Mouse (Mus musculus) midbrain, embryonic 13.5 days (tissue): ENCODE data around the gene Get4. TPM values are rescaled to one million over a fixed set of nuclear protein-coding genes. Genes with fewer than 3 reads are reported as not detected.

ENCODE experiments used
- ATAC-seq: fragments of 200-750 bp; cut with Nextera tagmentation; 2 replicates; pipeline ENCODE4 v1.8.0; 2017; ENCODE audit warnings: mild to moderate bottlenecking, moderate TSS enrichment, moderate library complexity
- H3K27ac ChIP-seq: fragments of 300-500 bp; sonication (generic); 2 replicates; pipeline ENCODE4 v1.5.1; 2015; ENCODE audit warnings: inconsistent platforms, mild to moderate bottlenecking, moderate library complexity
- H3K27me3 ChIP-seq: fragments of 300-500 bp; sonication (generic); 2 replicates; pipeline ENCODE4 v1.6.1; 2015; ENCODE audit warnings: mild to moderate bottlenecking, inconsistent platforms
- H3K36me3 ChIP-seq: fragments of 300-500 bp; sonication (generic); 2 replicates; pipeline ENCODE4 v1.6.1; 2015; ENCODE audit warnings: mild to moderate bottlenecking, inconsistent platforms
- H3K4me1 ChIP-seq: fragments of 300-500 bp; sonication (generic); replicated peaks from 2 replicates; pipeline ENCODE4 v1.6.1; 2015; ENCODE audit warnings: inconsistent platforms
- H3K4me2 ChIP-seq: fragments of 300-500 bp; sonication (generic); replicated peaks from 2 replicates; pipeline ENCODE4 v1.6.1; 2015; ENCODE audit warnings: moderate library complexity, mild to moderate bottlenecking, inconsistent platforms
- H3K4me3 ChIP-seq: fragments of 300-500 bp; sonication (generic); replicated peaks from 2 replicates; pipeline ENCODE4 v1.5.1; 2015; ENCODE audit warnings: mild to moderate bottlenecking, inconsistent platforms
- H3K9ac ChIP-seq: fragments of 300-500 bp; sonication (generic); replicated peaks from 2 replicates; pipeline ENCODE4 v1.6.1; 2015; ENCODE audit warnings: mild to moderate bottlenecking, inconsistent platforms
- H3K9me3 ChIP-seq: fragments of 300-500 bp; sonication (generic); 2 replicates; pipeline ENCODE4 v1.6.1; 2016; ENCODE audit warnings: mild to moderate bottlenecking, inconsistent platforms
- WGBS: fragments of 180-500 bp; shearing (Covaris S2); methylation state at CpG from one replicate; pipeline ENCODE4 v1.1.7; 2015; 5-methylcytosine and 5-hydroxymethylcytosine counted together
- polyA plus RNA-seq: library from polyadenylated mRNA; unstranded; fragments of >200 nt; fragmentation: Nextera tagmentation; extraction: Ambion mirVana; gene quantifications from 2 replicates; pipeline ENCODE4 v1.2.1, GENCODE M21; 2015

Get4 gene
- polyA plus RNA-seq, 1 experiment from 2014 or later = 116 TPM

GRCm38 (mm10) chr5:139220006-139220515 lies 32.1 kb upstream of the Get4 start:
- H3K4me2 ChIP-seq = no peak overlapping the region
- no peaks in the 10 kb centered on the region for H3K9me3 ChIP-seq
- no peaks in the 10 kb centered on the region for H3K27me3 ChIP-seq
- no peak overlapping the region for H3K4me3 ChIP-seq
- peaks cover 70% of the 10 kb centered on the region for H3K36me3 ChIP-seq
- H3K27ac ChIP-seq = no peak overlapping the region
- WGBS = 88% methylated on average over 4 of the region's 4 CpGs
- H3K9ac ChIP-seq = no peak overlapping the region
- H3K4me1 ChIP-seq = no peaks in the 10 kb centered on the region
- ATAC-seq = no peak

- Histone ChIP-seq H3K27ac (no peak overlapping the region), H3K27me3 (no peaks in the 10 kb centered on the region), H3K4me1 (no peaks in the 10 kb centered on the region), H3K9me3 (no peaks in the 10 kb centered on the region), H3K9ac (no peak overlapping the region), H3K4me3 (no peak overlapping the region), H3K36me3 (peaks cover 70% of the 10 kb centered on the region), H3K4me2 (no peak overlapping the region)
- ATAC-seq = no peak
- 93% methylated on average over 4 of the region's 4 CpGs for WGBS
These were observed 31.5 kb upstream of the Get4 start for GRCm38 (mm10) chr5:139220610-139221009.

GRCm38 (mm10) chr5:139223331-139223730 lies 28.8 kb upstream of the Get4 start:
- ATAC-seq = no peak
- Histone ChIP-seq H3K27me3 (no peaks in the 10 kb centered on the region), H3K9ac (no peak overlapping the region), H3K27ac (no peak overlapping the region), H3K9me3 (no peaks in the 10 kb centered on the region), H3K4me3 (no peak overlapping the region), H3K36me3 (peaks cover 81% of the 10 kb centered on the region), H3K4me2 (no peak overlapping the region), H3K4me1 (no peaks in the 10 kb centered on the region)
- 94% methylated on average over 10 of the region's 10 CpGs for WGBS

- no peak overlapping the region for H3K9ac ChIP-seq
- no peaks in the 10 kb centered on the region for H3K9me3 ChIP-seq
- no peak for ATAC-seq
- WGBS = 94% methylated on average over 4 of the region's 4 CpGs
- H3K27me3 ChIP-seq = no peaks in the 10 kb centered on the region
- H3K27ac ChIP-seq = no peak overlapping the region
- no peak overlapping the region for H3K4me3 ChIP-seq
- no peaks in the 10 kb centered on the region for H3K4me1 ChIP-seq
- peaks cover 90% of the 10 kb centered on the region for H3K36me3 ChIP-seq
- no peak overlapping the region for H3K4me2 ChIP-seq
These were observed 24.9 kb upstream of the Get4 start for GRCm38 (mm10) chr5:139227236-139227635.

- ATAC-seq = no peak
- Histone ChIP-seq H3K4me2 (no peak overlapping the region), H3K4me1 (no peaks in the 10 kb centered on the region), H3K27ac (no peak overlapping the region), H3K9ac (no peak overlapping the region), H3K27me3 (no peaks in the 10 kb centered on the region), H3K36me3 (peaks cover 91% of the 10 kb centered on the region), H3K4me3 (no peak overlapping the region), H3K9me3 (no peaks in the 10 kb centered on the region)
- 94% methylated on average over 2 of the region's 2 CpGs for WGBS
These were observed 24.5 kb upstream of the Get4 start for GRCm38 (mm10) chr5:139227645-139228044.

- WGBS = 95% methylated on average over 3 of the region's 3 CpGs
- Histone ChIP-seq H3K4me1 (no peaks in the 10 kb centered on the region), H3K36me3 (peaks cover 90% of the 10 kb centered on the region), H3K4me3 (no peak overlapping the region), H3K27ac (no peak overlapping the region), H3K4me2 (no peak overlapping the region), H3K9me3 (no peaks in the 10 kb centered on the region), H3K27me3 (no peaks in the 10 kb centered on the region), H3K9ac (no peak overlapping the region)
- no peak for ATAC-seq
These were observed 23.8 kb upstream of the Get4 start for GRCm38 (mm10) chr5:139228318-139228717.

- no peaks in the 10 kb centered on the region for H3K9me3 ChIP-seq
- no peaks in the 10 kb centered on the region for H3K27me3 ChIP-seq
- H3K4me1 ChIP-seq = no peaks in the 10 kb centered on the region
- ATAC-seq = no peak
- peaks cover 90% of the 10 kb centered on the region for H3K36me3 ChIP-seq
- H3K9ac ChIP-seq = no peak overlapping the region
- 95% methylated on average over 3 of the region's 3 CpGs for WGBS
- H3K4me3 ChIP-seq = no peak overlapping the region
- H3K4me2 ChIP-seq = no peak overlapping the region
- no peak overlapping the region for H3K27ac ChIP-seq
These were observed 22.4 kb upstream of the Get4 start for GRCm38 (mm10) chr5:139229716-139230115.

GRCm38 (mm10) chr5:139232083-139232482 lies 20.0 kb upstream of the Get4 start:
- peaks cover 90% of the 10 kb centered on the region for H3K36me3 ChIP-seq
- no peaks in the 10 kb centered on the region for H3K4me1 ChIP-seq
- no peak overlapping the region for H3K27ac ChIP-seq
- no peaks in the 10 kb centered on the region for H3K9me3 ChIP-seq
- no peak overlapping the region for H3K9ac ChIP-seq
- 76% methylated on average over 3 of the region's 3 CpGs for WGBS
- ATAC-seq = no peak
- H3K4me2 ChIP-seq = no peak overlapping the region
- no peak overlapping the region for H3K4me3 ChIP-seq
- H3K27me3 ChIP-seq = no peaks in the 10 kb centered on the region

- H3K4me2 ChIP-seq = no peak overlapping the region
- H3K9me3 ChIP-seq = no peaks in the 10 kb centered on the region
- WGBS = 94% methylated on average over 4 of the region's 4 CpGs
- no peak overlapping the region for H3K4me3 ChIP-seq
- H3K36me3 ChIP-seq = peaks cover 95% of the 10 kb centered on the region
- no peaks in the 10 kb centered on the region for H3K4me1 ChIP-seq
- H3K27ac ChIP-seq = no peak overlapping the region
- H3K27me3 ChIP-seq = no peaks in the 10 kb centered on the region
- ATAC-seq = no peak
- H3K9ac ChIP-seq = no peak overlapping the region
These were observed 17.7 kb upstream of the Get4 start for GRCm38 (mm10) chr5:139234423-139234822.

GRCm38 (mm10) chr5:139237436-139237835 lies 14.7 kb upstream of the Get4 start:
- Histone ChIP-seq H3K4me1 (no peaks in the 10 kb centered on the region), H3K9ac (no peak overlapping the region), H3K9me3 (no peaks in the 10 kb centered on the region)

GRCm38 (mm10) chr5:139241022-139241761 lies 10.9 kb upstream of the Get4 start:
- no peaks in the 10 kb centered on the region for H3K4me1 ChIP-seq
- no peak for ATAC-seq
- no peaks in the 10 kb centered on the region for H3K27me3 ChIP-seq
- H3K4me2 ChIP-seq = no peak overlapping the region
- no peaks in the 10 kb centered on the region for H3K9me3 ChIP-seq
- peaks cover 99% of the 10 kb centered on the region for H3K36me3 ChIP-seq
- WGBS = 91% methylated on average over 15 of the region's 15 CpGs
- no peak overlapping the region for H3K27ac ChIP-seq
- H3K4me3 ChIP-seq = no peak overlapping the region
- H3K9ac ChIP-seq = no peak overlapping the region

More at GRCm38 (mm10) chr5:139237436-139237835, 14.7 kb upstream of the Get4 start:
- H3K4me2 ChIP-seq = no peak overlapping the region
- 93% methylated on average over 4 of the region's 4 CpGs for WGBS
- no peak overlapping the region for H3K4me3 ChIP-seq
- H3K27me3 ChIP-seq = no peaks in the 10 kb centered on the region
- H3K27ac ChIP-seq = no peak overlapping the region
- no peak for ATAC-seq
- H3K36me3 ChIP-seq = peaks cover 97% of the 10 kb centered on the region

- no peaks in the 10 kb centered on the region for H3K9me3 ChIP-seq
- no peak for ATAC-seq
- no peak overlapping the region for H3K4me2 ChIP-seq
- peaks cover 99% of the 10 kb centered on the region for H3K36me3 ChIP-seq
- no peak overlapping the region for H3K9ac ChIP-seq
- WGBS = 81% methylated on average over 1 of the region's 1 CpGs
- H3K4me3 ChIP-seq = no peak overlapping the region
- no peak overlapping the region for H3K27ac ChIP-seq
- H3K27me3 ChIP-seq = no peaks in the 10 kb centered on the region
- H3K4me1 ChIP-seq = no peaks in the 10 kb centered on the region
These were observed 8.7 kb upstream of the Get4 start for GRCm38 (mm10) chr5:139243384-139243783.

- WGBS = 98% methylated on average over 3 of the region's 3 CpGs
These were observed 4.4 kb upstream of the Get4 start for GRCm38 (mm10) chr5:139247767-139248166.

More at GRCm38 (mm10) chr5:139247767-139248166, 4.4 kb upstream of the Get4 start:
- no peak for ATAC-seq
- Histone ChIP-seq H3K27ac (no peak overlapping the region), H3K36me3 (peaks cover 75% of the 10 kb centered on the region), H3K4me3 (no peak overlapping the region), H3K4me1 (peaks cover 6% of the 10 kb centered on the region; the same call in 1 of the 2 replicates), H3K4me2 (no peak overlapping the region), H3K9me3 (no peaks in the 10 kb centered on the region), H3K27me3 (no peaks in the 10 kb centered on the region), H3K9ac (no peak overlapping the region)
